Mouse (Mus musculus) midbrain, postnatal 0 days (tissue): Measurements from ENCODE around the gene Trpv3. TPM values are rescaled to one million over a fixed set of nuclear protein-coding genes. Genes with fewer than 3 reads are reported as not detected.
A peak's percentile ranks its signal among the peaks of the same experiment; 100 is the strongest.

Experiments
- ATAC-seq: fragments of 200-750 bp; cut with Nextera tagmentation; 2 replicates; pipeline ENCODE4 v1.8.0; 2017; ENCODE audit warnings: moderate number of reproducible peaks, mild to moderate bottlenecking, moderate TSS enrichment, moderate library complexity; ENCODE audit not compliant: low FRiP score
- DNase-seq: peaks from one replicate; pipeline ENCODE4 v3.0.0-alpha.2; 2015; ENCODE audit warnings: low spot score
- H3K27ac ChIP-seq: fragments of 300-500 bp; sonication (generic); 2 replicates; pipeline ENCODE4 v1.5.1; 2014; ENCODE audit warnings: low read depth, mild to moderate bottlenecking, low read length, mixed read lengths
- H3K27me3 ChIP-seq: fragments of 300-500 bp; sonication (generic); 2 replicates; pipeline ENCODE4 v1.6.1; 2014; ENCODE audit warnings: low read length, control low read depth, mixed read lengths; ENCODE audit not compliant: insufficient read depth
- H3K36me3 ChIP-seq: fragments of 300-500 bp; sonication (generic); 2 replicates; pipeline ENCODE4 v1.6.1; 2014; ENCODE audit warnings: low read length, control low read depth, mixed read lengths; ENCODE audit not compliant: insufficient read depth
- H3K4me1 ChIP-seq: fragments of 300-500 bp; sonication (generic); 2 replicates; pipeline ENCODE4 v1.6.1; 2014; ENCODE audit warnings: mild to moderate bottlenecking, control low read depth, antibody characterized with exemption, low read length, mixed read lengths; ENCODE audit not compliant: insufficient read depth
- H3K4me2 ChIP-seq: fragments of 300-500 bp; sonication (generic); 2 replicates; pipeline ENCODE4 v1.6.1; 2014; ENCODE audit warnings: low read depth, mild to moderate bottlenecking, low read length, mixed read lengths; ENCODE audit not compliant: poor library complexity, severe bottlenecking
- H3K4me3 ChIP-seq: fragments of 300-500 bp; sonication (generic); 2 replicates; pipeline ENCODE4 v1.5.1; 2014; ENCODE audit warnings: low read depth, mild to moderate bottlenecking, low read length, moderate library complexity
- H3K9ac ChIP-seq: fragments of 300-500 bp; sonication (generic); replicated peaks from 2 replicates; pipeline ENCODE4 v1.6.1; 2014; ENCODE audit warnings: mild to moderate bottlenecking, low read length, moderate library complexity, mixed read lengths; ENCODE audit not compliant: poor library complexity, severe bottlenecking
- H3K9me3 ChIP-seq: fragments of 300-500 bp; sonication (generic); 2 replicates; pipeline ENCODE4 v1.6.1; 2016; ENCODE audit warnings: low read length, control low read depth
- CTCF ChIP-seq: IDR thresholded peaks from 2 replicates; pipeline ENCODE4 v1.5.1; 2016; ENCODE audit warnings: antibody characterized with exemption, mild to moderate bottlenecking
- WGBS: fragments of 180-500 bp; shearing (Covaris S2); extraction: QIAGEN DNeasy Blood & Tissue Kit; methylation state at CpG from one replicate; pipeline ENCODE4 v1.1.7; 2014; 5-methylcytosine and 5-hydroxymethylcytosine counted together
- polyA plus RNA-seq: library from polyadenylated mRNA; unstranded; fragments of >200 nt; fragmentation: Nextera tagmentation; extraction: Ambion mirVana; gene quantifications from 2 replicates; pipeline ENCODE4 v1.2.1, GENCODE M21; 2015
- total RNA-seq: library from RNA; depleted of rRNA; stranded (reverse); fragments of >200 nt; gene quantifications from 2 replicates; pipeline ENCODE4 v1.2.3, GENCODE M21; 2014; rRNA removed

Gene Trpv3
- total and polyA plus RNA-seq, 2 experiments from 2014 or later: 0.20 to 0.27 TPM

- Histone ChIP-seq H3K4me3 (no peak overlapping the region), H3K9ac (no peak overlapping the region), H3K27me3 (no peaks in the 10 kb centered on the region), H3K36me3 (no peaks in the 10 kb centered on the region), H3K27ac (no peak overlapping the region), H3K4me1 (no peaks in the 10 kb centered on the region), H3K4me2 (no peak overlapping the region), H3K9me3 (no peaks in the 10 kb centered on the region)
- DNase-seq: peak; percentile 5
- 62% methylated on average over 12 of the region's 12 CpGs for WGBS
- TF ChIP-seq CTCF: no peak
- ATAC-seq: no peak
Observed at GRCm38 (mm10) chr11:73326485-73326886, 59.3 kb downstream of the Trpv3 start.

- H3K4me2 ChIP-seq: no peak overlapping the region
- H3K27ac ChIP-seq: no peak overlapping the region
- no peaks in the 10 kb centered on the region for H3K27me3 ChIP-seq
- no peak overlapping the region for H3K9ac ChIP-seq
- ATAC-seq (no peak), DNase-seq (peak; percentile 12)
- no peak for TF ChIP-seq CTCF
- WGBS: 68% methylated on average over 4 of the region's 4 CpGs
- no peaks in the 10 kb centered on the region for H3K4me1 ChIP-seq
- no peak overlapping the region for H3K4me3 ChIP-seq
- no peaks in the 10 kb centered on the region for H3K36me3 ChIP-seq
- no peaks in the 10 kb centered on the region for H3K9me3 ChIP-seq
Observed at GRCm38 (mm10) chr11:73327361-73327760, 60.2 kb downstream of the Trpv3 start.

GRCm38 (mm10) chr11:73329442-73329841 is 62.3 kb downstream of the Trpv3 start, which contains the start of the genes Aspa, Gm49340 and Spata22:
Gene Aspa, minus strand, starts transcription at chr11:73329596.
Gene Gm49340, plus strand, starts transcription at chr11:73329741.
Gene Spata22, plus strand, starts transcription at chr11:73329741.
- no peak for TF ChIP-seq CTCF
- H3K9ac ChIP-seq: no peak within 1 kb of the TSS
- no peaks in the 10 kb centered on the region for H3K9me3 ChIP-seq
- ATAC-seq (no peak), DNase-seq (no peak)
- H3K4me3 ChIP-seq: no peak within 1 kb of the TSS
- H3K27me3 ChIP-seq: no peaks in the 10 kb centered on the region
- 86% methylated on average over 27 of the region's 27 CpGs for WGBS
- H3K27ac ChIP-seq: no peak within 1 kb of the TSS
- no peak within 1 kb of the TSS for H3K4me2 ChIP-seq
- H3K4me1 ChIP-seq: no peaks in the 10 kb centered on the region
- H3K36me3 ChIP-seq: no peaks in the 10 kb centered on the region

DNA sequence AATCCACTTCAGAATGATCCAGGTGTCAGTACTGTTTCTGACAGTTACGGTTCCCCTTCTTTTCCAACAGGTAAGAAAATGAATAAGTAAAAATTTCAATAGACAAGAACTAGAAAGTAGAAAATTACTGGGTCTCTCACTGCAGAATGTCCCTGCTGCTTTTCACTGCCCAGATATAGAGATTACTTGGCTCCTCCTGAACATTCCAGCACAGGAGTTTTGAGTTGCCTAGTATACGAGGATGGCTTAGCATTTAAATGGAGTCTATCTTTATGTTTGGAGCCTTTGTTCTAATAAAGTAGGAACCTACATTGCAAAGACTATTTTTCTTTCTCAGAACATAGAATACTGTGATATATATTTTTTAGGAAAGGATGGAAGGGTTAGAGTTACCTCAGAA is 66.2 kb downstream of the Trpv3 start:
- Histone ChIP-seq H3K27me3 (no peaks in the 10 kb centered on the region), H3K9ac (no peak overlapping the region), H3K4me2 (no peak overlapping the region), H3K4me1 (no peaks in the 10 kb centered on the region), H3K27ac (no peak overlapping the region), H3K4me3 (no peak overlapping the region), H3K36me3 (no peaks in the 10 kb centered on the region), H3K9me3 (no peaks in the 10 kb centered on the region)
- WGBS: 57% methylated on average over 2 of the region's 2 CpGs
- ATAC-seq: no peak
- DNase-seq: peak; percentile 42
- no peak for TF ChIP-seq CTCF

DNA sequence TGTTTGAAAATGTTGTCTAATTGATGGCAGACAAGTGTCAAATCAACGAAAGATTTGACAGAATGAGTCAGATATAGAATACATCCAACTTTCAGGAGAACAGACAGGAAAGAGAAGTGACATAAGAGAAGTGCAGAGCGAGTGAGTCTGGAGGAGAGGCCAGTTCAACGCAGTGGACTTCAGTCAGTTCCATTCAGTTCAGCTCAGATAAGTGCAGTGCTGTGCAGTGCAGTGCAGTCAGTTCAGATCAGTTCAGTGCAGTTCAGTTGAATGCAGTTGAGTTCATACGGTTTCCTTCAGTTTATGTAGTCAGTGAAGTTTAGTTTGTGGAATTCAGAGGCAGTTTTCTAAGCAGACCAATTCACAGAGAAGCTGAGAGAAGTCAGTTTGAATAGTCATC is 69.7 kb downstream of the Trpv3 start:
- TF ChIP-seq CTCF: no peak
- ATAC-seq: no peak
- H3K4me2 ChIP-seq: no peak overlapping the region
- no peaks in the 10 kb centered on the region for H3K36me3 ChIP-seq
- H3K9me3 ChIP-seq: no peaks in the 10 kb centered on the region
- no peaks in the 10 kb centered on the region for H3K4me1 ChIP-seq
- no peak overlapping the region for H3K9ac ChIP-seq
- WGBS: 78% methylated on average over 4 of the region's 4 CpGs
- no peak overlapping the region for H3K4me3 ChIP-seq
- DNase-seq: no peak
- H3K27me3 ChIP-seq: no peaks in the 10 kb centered on the region
- H3K27ac ChIP-seq: no peak overlapping the region

Other genes with a start within 250 kb of the Trpv3 start
- gene Camkk1, start 248.4 kb upstream of the Trpv3 start, total RNA-seq: 26.7 and 28.6 TPM in 2 replicates
- 27.7 and 30.2 TPM in 2 replicates for gene Camkk1, start 248.4 kb upstream of the Trpv3 start, polyA plus RNA-seq
- 7.2 and 11.7 TPM in 2 replicates for gene Ncbp3, start 219.6 kb upstream of the Trpv3 start, total RNA-seq
- 6.1 and 7.9 TPM in 2 replicates for gene Ncbp3, start 219.6 kb upstream of the Trpv3 start, polyA plus RNA-seq
- 0.05 TPM in 1 of 2 replicates, not detected in the other for gene Itgae, start 176.8 kb upstream of the Trpv3 start, total RNA-seq
- 0.09 and 0.10 TPM in 2 replicates for gene Itgae, start 176.8 kb upstream of the Trpv3 start, polyA plus RNA-seq
- 0.60 and 1.4 TPM in 2 replicates for gene Haspin, start 129.1 kb upstream of the Trpv3 start, total RNA-seq
- 0.97 and 1.3 TPM in 2 replicates for gene Haspin, start 129.1 kb upstream of the Trpv3 start, polyA plus RNA-seq
- gene P2rx5, start 107.0 kb upstream of the Trpv3 start, total RNA-seq: 1.1 TPM in 1 of 2 replicates, not detected in the other
- gene P2rx5, start 107.0 kb upstream of the Trpv3 start, polyA plus RNA-seq: 0.28 and 0.50 TPM in 2 replicates
- gene Emc6, start 90.4 kb upstream of the Trpv3 start, total RNA-seq: 141 and 143 TPM in 2 replicates
- 169 and 182 TPM in 2 replicates for gene Emc6, start 90.4 kb upstream of the Trpv3 start, polyA plus RNA-seq
- 43.8 and 55.6 TPM in 2 replicates for gene Tax1bp3, start 90.3 kb upstream of the Trpv3 start, total RNA-seq
- 91.0 and 100 TPM in 2 replicates for gene Tax1bp3, start 90.3 kb upstream of the Trpv3 start, polyA plus RNA-seq
- gene Ctns, start 68.3 kb upstream of the Trpv3 start, total RNA-seq: 21.5 and 22.9 TPM in 2 replicates
- 13.0 and 13.3 TPM in 2 replicates for gene Ctns, start 68.3 kb upstream of the Trpv3 start, polyA plus RNA-seq
- 2.2 and 2.7 TPM in 2 replicates for gene Shpk, start 67.9 kb upstream of the Trpv3 start, total RNA-seq
- 2.2 and 2.3 TPM in 2 replicates for gene Shpk, start 67.9 kb upstream of the Trpv3 start, polyA plus RNA-seq
- 0.33 and 0.42 TPM in 2 replicates for gene Trpv1, start 33.1 kb upstream of the Trpv3 start, total RNA-seq
- 0.31 and 0.47 TPM in 2 replicates for gene Trpv1, start 33.1 kb upstream of the Trpv3 start, polyA plus RNA-seq
- gene Aspa, start 62.2 kb downstream of the Trpv3 start, total RNA-seq: 3.0 and 3.9 TPM in 2 replicates
- gene Aspa, start 62.2 kb downstream of the Trpv3 start, polyA plus RNA-seq: 4.2 and 5.0 TPM in 2 replicates
- not detected in 2 replicates for gene Gm49340, start 62.4 kb downstream of the Trpv3 start, total RNA-seq
- gene Gm49340, start 62.4 kb downstream of the Trpv3 start, polyA plus RNA-seq: not detected in 2 replicates
- not detected in 2 replicates for gene Spata22, start 62.4 kb downstream of the Trpv3 start, total RNA-seq
- gene Spata22, start 62.4 kb downstream of the Trpv3 start, polyA plus RNA-seq: 0.16 and 0.31 TPM in 2 replicates
- gene Olfr20, start 83.4 kb downstream of the Trpv3 start, total RNA-seq: not detected in 2 replicates
- not detected in 2 replicates for gene Olfr20, start 83.4 kb downstream of the Trpv3 start, polyA plus RNA-seq
- not detected in 2 replicates for gene Olfr376, start 103.9 kb downstream of the Trpv3 start, total RNA-seq
- not detected in 2 replicates for gene Olfr376, start 103.9 kb downstream of the Trpv3 start, polyA plus RNA-seq
- gene Olfr1, start 132.2 kb downstream of the Trpv3 start, total RNA-seq: not detected in 2 replicates
- gene Olfr1, start 132.2 kb downstream of the Trpv3 start, polyA plus RNA-seq: not detected in 2 replicates
- gene Olfr378, start 161.1 kb downstream of the Trpv3 start, total RNA-seq: not detected in 2 replicates
- not detected in 2 replicates for gene Olfr378, start 161.1 kb downstream of the Trpv3 start, polyA plus RNA-seq
- gene Olfr380, start 190.1 kb downstream of the Trpv3 start, total RNA-seq: not detected in 2 replicates
- gene Olfr380, start 190.1 kb downstream of the Trpv3 start, polyA plus RNA-seq: not detected in 2 replicates
- not detected in 2 replicates for gene Olfr381, start 224.2 kb downstream of the Trpv3 start, total RNA-seq
- gene Olfr381, start 224.2 kb downstream of the Trpv3 start, polyA plus RNA-seq: not detected in 2 replicates
- gene Olfr382, start 249.8 kb downstream of the Trpv3 start, total RNA-seq: not detected in 2 replicates
- gene Olfr382, start 249.8 kb downstream of the Trpv3 start, polyA plus RNA-seq: not detected in 2 replicates